Mouse (Mus musculus) embryonic facial prominence, embryonic 11.5 days (tissue): ENCODE data around the gene Dtl. TPM values are rescaled to one million over a fixed set of nuclear protein-coding genes. Genes with fewer than 3 reads are reported as not detected.

Experiments
- ATAC-seq: fragments of 200-750 bp; cut with Nextera tagmentation; replicated peaks from 2 replicates; pipeline ENCODE4 v1.8.0; 2017; ENCODE audit warnings: low read depth; ENCODE audit not compliant: insufficient number of reproducible peaks, low FRiP score, low TSS enrichment
- DNase-seq: peaks from one replicate; pipeline ENCODE4 v3.0.0-alpha.2; 2015; ENCODE audit warnings: low spot score
- H3K27ac ChIP-seq: fragments of 300-500 bp; sonication (generic); replicated peaks from 2 replicates; pipeline ENCODE4 v1.5.1; 2014; ENCODE audit warnings: mild to moderate bottlenecking, low read depth, low read length, control low read depth
- H3K27me3 ChIP-seq: fragments of 300-500 bp; sonication (generic); 2 replicates; pipeline ENCODE4 v1.6.1; 2014; ENCODE audit warnings: mild to moderate bottlenecking, low read length, moderate library complexity, mixed read lengths; ENCODE audit not compliant: control insufficient read depth, insufficient read depth
- H3K36me3 ChIP-seq: fragments of 300-500 bp; sonication (generic); replicated peaks from 2 replicates; pipeline ENCODE4 v1.6.1; 2014; ENCODE audit warnings: low read depth, mild to moderate bottlenecking, low read length, moderate library complexity, mixed read lengths; ENCODE audit not compliant: control insufficient read depth, insufficient read depth
- H3K4me1 ChIP-seq: fragments of 300-500 bp; sonication (generic); 2 replicates; pipeline ENCODE4 v1.6.1; 2014; ENCODE audit warnings: low read length, mixed read lengths; ENCODE audit not compliant: control insufficient read depth, insufficient read depth
- H3K4me2 ChIP-seq: fragments of 300-500 bp; sonication (generic); 2 replicates; pipeline ENCODE4 v1.6.1; 2014; ENCODE audit warnings: low read depth, mild to moderate bottlenecking, control low read depth, low read length, moderate library complexity
- H3K4me3 ChIP-seq: fragments of 300-500 bp; sonication (generic); 2 replicates; pipeline ENCODE4 v1.5.1; 2014; ENCODE audit warnings: low read depth, low read length, control low read depth
- H3K9ac ChIP-seq: fragments of 300-500 bp; sonication (generic); replicated peaks from 2 replicates; pipeline ENCODE4 v1.6.1; 2014; ENCODE audit warnings: mild to moderate bottlenecking, control low read depth, low read length
- H3K9me3 ChIP-seq: fragments of 300-500 bp; sonication (generic); replicated peaks from 2 replicates; pipeline ENCODE4 v1.6.1; 2016; ENCODE audit warnings: mild to moderate bottlenecking, low read length, inconsistent platforms, mixed read lengths; ENCODE audit not compliant: control insufficient read depth
- WGBS: fragments of 180-500 bp; shearing (Covaris S2); extraction: QIAGEN DNeasy Blood & Tissue Kit; methylation state at CpG from one replicate; pipeline ENCODE4 v1.1.7; 2014; 5-methylcytosine and 5-hydroxymethylcytosine counted together
- polyA plus RNA-seq: library from polyadenylated mRNA; unstranded; fragments of >200 nt; fragmentation: Nextera tagmentation; extraction: Ambion mirVana; gene quantifications from 2 replicates; pipeline ENCODE4 v1.2.1, GENCODE M21; 2014

Dtl gene
- polyA plus RNA-seq, 1 experiment from 2014 or later = 81.8 TPM

- no peak overlapping the region for H3K4me2 ChIP-seq
- H3K27ac ChIP-seq = no peak overlapping the region
- no peaks in the 10 kb centered on the region for H3K9me3 ChIP-seq
- no peak overlapping the region for H3K9ac ChIP-seq
- no peaks in the 10 kb centered on the region for H3K27me3 ChIP-seq
- H3K4me1 ChIP-seq = no peaks in the 10 kb centered on the region
- WGBS = 76% methylated on average over 4 of the region's 4 CpGs
- H3K4me3 ChIP-seq = no peak overlapping the region
- H3K36me3 ChIP-seq = no peaks in the 10 kb centered on the region
- ATAC-seq (no peak), DNase-seq (no peak)
These were observed 47.3 kb downstream of the Dtl start for GRCm38 (mm10) chr1:191527921-191528612.

DNA sequence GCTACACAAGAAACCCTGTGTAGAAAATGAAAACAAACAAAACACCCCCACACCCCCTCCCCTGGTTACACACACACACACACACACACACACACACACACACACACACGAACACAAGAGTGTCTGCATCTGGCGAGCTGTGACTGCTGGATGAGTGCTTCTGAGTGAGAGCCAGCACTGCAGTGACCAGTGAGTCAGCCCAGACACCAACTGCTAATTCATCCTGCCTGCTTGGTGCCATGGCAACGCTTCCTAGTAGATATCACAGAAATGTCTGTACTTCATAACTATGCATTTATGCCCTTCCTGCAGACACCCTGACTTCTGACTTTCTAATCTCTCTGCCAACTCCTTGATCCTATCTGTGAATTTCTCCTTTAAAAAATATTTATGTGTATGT is 48.3 kb downstream of the Dtl start:
- ATAC-seq (no peak), DNase-seq (no peak)
- no peaks in the 10 kb centered on the region for H3K4me1 ChIP-seq
- no peaks in the 10 kb centered on the region for H3K36me3 ChIP-seq
- no peak overlapping the region for H3K4me2 ChIP-seq
- no peaks in the 10 kb centered on the region for H3K9me3 ChIP-seq
- WGBS = 79% methylated on average over 3 of the region's 3 CpGs
- no peak overlapping the region for H3K4me3 ChIP-seq
- H3K9ac ChIP-seq = no peak overlapping the region
- H3K27ac ChIP-seq = no peak overlapping the region
- H3K27me3 ChIP-seq = no peaks in the 10 kb centered on the region

DNA sequence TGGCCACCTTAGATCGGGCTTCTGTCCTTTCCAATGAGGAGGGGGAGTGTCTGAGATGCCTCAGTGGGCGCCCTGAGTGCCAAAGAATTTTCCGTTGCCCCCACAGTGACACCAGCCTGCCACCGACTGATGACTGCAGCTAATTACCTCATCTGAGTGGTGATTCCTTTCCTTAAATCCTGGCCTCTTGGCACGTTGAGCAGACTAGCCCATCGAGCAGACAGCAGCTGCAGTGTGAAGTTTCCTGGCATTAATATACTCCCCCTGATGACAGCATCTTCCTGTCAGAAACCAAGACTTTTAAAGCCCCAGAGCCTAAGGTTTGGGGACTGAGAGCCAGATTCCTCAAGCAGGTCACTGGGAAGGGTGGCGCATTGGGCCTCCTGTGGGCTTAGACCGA is 53.9 kb downstream of the Dtl start:
- H3K27ac ChIP-seq = no peak overlapping the region
- no peak overlapping the region for H3K4me2 ChIP-seq
- 73% methylated on average over 8 of the region's 8 CpGs for WGBS
- H3K36me3 ChIP-seq = no peaks in the 10 kb centered on the region
- H3K4me1 ChIP-seq = no peaks in the 10 kb centered on the region
- H3K4me3 ChIP-seq = no peak overlapping the region
- ATAC-seq = no peak
- no peak overlapping the region for H3K9ac ChIP-seq
- DNase-seq = no peak
- no peaks in the 10 kb centered on the region for H3K27me3 ChIP-seq
- no peaks in the 10 kb centered on the region for H3K9me3 ChIP-seq

- no peak for ATAC-seq
- no peak for DNase-seq
- H3K36me3 ChIP-seq = no peaks in the 10 kb centered on the region
These were observed 54.7 kb downstream of the Dtl start for GRCm38 (mm10) chr1:191520669-191521068.

GRCm38 (mm10) chr1:191520194-191520593 is 55.1 kb downstream of the Dtl start:
- no peaks in the 10 kb centered on the region for H3K36me3 ChIP-seq
- 78% methylated on average over 7 of the region's 7 CpGs for WGBS
- no peak for ATAC-seq
- H3K9ac ChIP-seq = no peak overlapping the region
- H3K9me3 ChIP-seq = no peaks in the 10 kb centered on the region
- DNase-seq = no peak
- no peak overlapping the region for H3K4me2 ChIP-seq
- no peak overlapping the region for H3K27ac ChIP-seq
- H3K4me1 ChIP-seq = no peaks in the 10 kb centered on the region
- H3K27me3 ChIP-seq = no peaks in the 10 kb centered on the region
- H3K4me3 ChIP-seq = no peak overlapping the region

More at GRCm38 (mm10) chr1:191520669-191521068, 54.7 kb downstream of the Dtl start:
- Histone ChIP-seq H3K4me1 (no peaks in the 10 kb centered on the region), H3K27ac (no peak overlapping the region), H3K9ac (no peak overlapping the region), H3K9me3 (no peaks in the 10 kb centered on the region), H3K4me3 (no peak overlapping the region), H3K27me3 (no peaks in the 10 kb centered on the region), H3K4me2 (no peak overlapping the region)
- 87% methylated on average over 10 of the region's 10 CpGs for WGBS

- H3K4me2 ChIP-seq = no peak overlapping the region
- ATAC-seq (no peak), DNase-seq (no peak)
- H3K9me3 ChIP-seq = no peaks in the 10 kb centered on the region
- H3K9ac ChIP-seq = no peak overlapping the region
- no peaks in the 10 kb centered on the region for H3K27me3 ChIP-seq
- no peak overlapping the region for H3K4me3 ChIP-seq
- no peaks in the 10 kb centered on the region for H3K4me1 ChIP-seq
- 89% methylated on average over 4 of the region's 4 CpGs for WGBS
- H3K27ac ChIP-seq = no peak overlapping the region
- no peaks in the 10 kb centered on the region for H3K36me3 ChIP-seq
These were observed 55.8 kb downstream of the Dtl start for GRCm38 (mm10) chr1:191519329-191520066.

DNA sequence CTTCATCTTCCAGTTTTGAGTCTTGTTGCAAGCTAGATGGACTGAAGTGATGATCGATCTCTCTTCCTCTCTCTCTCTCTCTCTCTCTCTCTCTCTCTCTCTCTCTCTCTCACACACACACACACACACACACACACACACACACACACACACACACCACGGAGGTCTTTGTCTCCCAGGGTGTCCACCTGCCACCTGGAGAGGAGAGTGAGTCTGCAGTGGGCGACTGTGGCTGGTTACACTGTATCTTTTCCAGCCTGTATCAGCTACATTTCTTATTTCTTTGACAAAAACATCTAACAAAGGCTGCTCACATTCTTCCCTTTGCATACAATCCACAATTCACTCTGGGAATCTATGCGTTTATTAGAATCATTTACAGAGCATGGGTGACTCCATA is 56.4 kb downstream of the Dtl start:
- Histone ChIP-seq H3K36me3 (no peaks in the 10 kb centered on the region), H3K9ac (no peak overlapping the region), H3K4me1 (no peaks in the 10 kb centered on the region), H3K27me3 (no peaks in the 10 kb centered on the region), H3K4me2 (no peak overlapping the region), H3K9me3 (no peaks in the 10 kb centered on the region), H3K27ac (no peak overlapping the region), H3K4me3 (no peak overlapping the region)
- ATAC-seq = no peak
- 95% methylated on average over 4 of the region's 4 CpGs for WGBS
- DNase-seq = no peak

- Histone ChIP-seq H3K4me1 (no peaks in the 10 kb centered on the region), H3K27ac (no peak overlapping the region), H3K4me3 (no peak overlapping the region), H3K36me3 (no peaks in the 10 kb centered on the region), H3K9ac (no peak overlapping the region), H3K9me3 (no peaks in the 10 kb centered on the region), H3K27me3 (no peaks in the 10 kb centered on the region), H3K4me2 (no peak overlapping the region)
- 87% methylated on average over 5 of the region's 5 CpGs for WGBS
- ATAC-seq = no peak
- no peak for DNase-seq
These were observed 57.4 kb downstream of the Dtl start for GRCm38 (mm10) chr1:191517969-191518368.
